Mouse (Mus musculus) testis, adult 2 months (tissue): ENCODE results near the gene 9130230L23Rik.

Source experiments
- CTCF ChIP-seq: fragments of 200-500 bp; IDR thresholded peaks from 2 replicates; pipeline ENCODE4 v1.5.1; 2012; ENCODE audit warnings: low read depth, mild to moderate bottlenecking, inconsistent platforms, low read length, moderate library complexity; ENCODE audit not compliant: control insufficient read depth, insufficient read depth, insufficient replicate concordance
- POLR2A ChIP-seq: fragments of 200-500 bp; IDR thresholded peaks from 2 replicates; pipeline ENCODE4 v1.6.1; 2012; ENCODE audit warnings: low read depth, mild to moderate bottlenecking, inconsistent platforms, low read length, moderate library complexity; ENCODE audit not compliant: control insufficient read depth

- TF ChIP-seq CTCF: no peak
- TF ChIP-seq POLR2A: no peak
These were observed 9.4 kb downstream of the 9130230L23Rik start for GRCm38 (mm10) chr5:65994643-65995042.
